Mouse (Mus musculus) sigmoid colon, adult 10 weeks (tissue): ENCODE measurements around the gene Loxl1. TPM values are rescaled to one million over a fixed set of nuclear protein-coding genes. Genes with fewer than 3 reads are reported as not detected.

Source experiments
- polyA plus RNA-seq: library from polyadenylated mRNA; stranded (reverse); fragments of 350-450 nt; fragmentation: Illumina TruSeq; extraction: RNeasy Lipid Tissue Mini Kit (QIAGEN cat#74804); gene quantifications from one replicate; pipeline ENCODE4 v1.2.3, GENCODE M21; 2014; ENCODE audit warnings: low read depth, low replicate concordance

Gene Loxl1
- 1.2 TPM for polyA plus RNA-seq

DNA sequence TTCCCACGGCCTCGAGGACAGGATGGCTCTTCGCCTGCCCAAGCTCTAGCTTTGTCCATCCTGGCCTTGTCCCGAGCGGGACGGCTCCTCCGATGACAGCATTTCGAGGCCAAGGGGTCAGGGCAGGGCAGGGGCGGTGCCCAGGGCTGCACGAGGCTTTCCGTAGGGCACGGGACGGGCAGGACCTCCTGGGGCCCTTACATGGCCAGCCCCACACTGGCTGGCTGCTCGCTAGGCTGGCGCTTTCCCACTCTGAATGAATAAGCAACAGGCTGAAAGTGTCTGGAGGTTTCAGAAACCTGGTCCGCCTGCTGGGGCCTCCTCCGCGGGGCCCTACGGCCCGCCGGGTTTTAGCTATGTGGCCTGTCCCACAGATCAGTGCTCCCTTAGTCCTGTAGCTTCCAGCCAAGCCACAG lies at the start of gene Loxl1:
Loxl1 (minus strand) TSS at position 243 of the 416 bp plus-strand sequence.

DNA sequence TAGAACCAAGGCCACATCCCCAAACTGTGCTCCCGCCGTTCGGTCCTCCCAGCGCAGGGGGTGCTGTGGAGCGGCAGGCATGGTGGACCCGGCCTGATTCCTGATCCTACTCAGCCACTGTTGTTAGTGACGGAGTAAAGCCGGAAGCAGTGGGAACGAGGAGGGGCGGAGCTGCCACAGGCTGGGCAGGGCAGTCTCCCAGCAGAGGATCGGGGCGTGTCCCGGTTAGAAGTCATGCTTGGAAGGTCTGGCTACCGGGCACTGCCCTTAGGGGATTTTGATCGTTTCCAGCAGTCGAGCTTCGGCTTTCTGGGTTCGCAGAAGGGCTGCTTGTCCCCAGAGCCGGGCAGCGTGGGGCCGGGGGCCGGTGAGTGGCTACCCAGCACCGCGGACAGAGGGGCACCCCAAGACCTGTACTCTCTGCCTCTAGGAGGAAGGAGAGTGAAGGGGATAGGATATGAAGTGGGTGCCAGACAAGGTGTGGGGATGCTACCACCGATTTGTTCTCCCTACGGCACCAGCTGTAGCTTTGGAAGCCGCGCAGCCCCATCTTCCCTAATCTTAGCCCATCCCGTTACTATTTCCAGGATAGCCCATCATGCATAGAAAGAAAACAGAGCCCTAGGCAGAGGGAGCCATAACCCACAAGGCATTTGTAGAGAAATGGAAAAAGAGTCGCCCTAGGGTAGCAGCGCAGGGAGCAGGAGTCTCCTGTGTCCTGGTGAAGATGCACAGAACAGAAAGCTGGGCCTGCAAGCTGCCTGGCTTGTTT lies 59.8 kb downstream of the Loxl1 start, which contains the start of gene Stoml1:
Stoml1 (plus strand) TSS at position 132 of the 772 bp plus-strand sequence.

DNA sequence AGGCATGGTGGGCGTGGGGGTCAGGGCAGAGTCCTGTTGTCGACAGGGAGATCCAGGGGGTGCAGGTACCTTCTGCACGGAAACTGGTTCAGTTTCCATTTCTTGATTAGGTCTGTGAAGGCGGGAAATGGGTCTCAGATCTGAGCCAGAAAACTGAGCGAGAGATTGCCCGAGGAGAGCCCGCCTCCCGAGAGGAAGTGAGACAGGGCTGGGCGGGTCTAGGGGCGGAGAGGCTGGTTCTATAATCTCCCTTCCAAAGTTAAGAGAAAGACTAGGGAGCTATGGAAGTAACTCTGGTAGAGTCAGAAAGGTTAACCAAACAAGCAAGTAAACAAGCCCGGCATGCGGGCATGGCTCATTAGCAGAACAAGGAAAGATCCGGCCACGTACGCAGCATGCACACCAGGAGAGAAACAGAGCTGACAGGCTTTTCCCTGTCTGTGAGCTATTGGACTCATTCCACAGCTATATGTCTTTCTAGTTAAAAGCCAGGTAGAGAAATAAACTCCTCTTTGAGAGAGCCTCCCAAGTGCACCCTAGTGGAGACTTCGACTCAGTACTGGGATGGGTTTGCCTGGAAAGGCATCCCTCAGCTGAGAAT lies 63.3 kb downstream of the Loxl1 start, which contains the start of gene Pml:
Pml (minus strand) TSS at position 195 of the 601 bp plus-strand sequence.

Other genes with a start within 250 kb of the Loxl1 start
- gene Stra6, start 249.4 kb downstream of the Loxl1 start, polyA plus RNA-seq: 0.25 TPM
- gene Ccdc33, start 194.4 kb downstream of the Loxl1 start, polyA plus RNA-seq: not detected
- gene Islr, start 108.9 kb downstream of the Loxl1 start, polyA plus RNA-seq: 2.7 TPM
- gene Islr2, start 108.9 kb downstream of the Loxl1 start, polyA plus RNA-seq: not detected
- gene Pml, start 63.4 kb downstream of the Loxl1 start, polyA plus RNA-seq: 4.8 TPM
- gene Stoml1, start 60.0 kb downstream of the Loxl1 start, polyA plus RNA-seq: 9.2 TPM
- not detected for gene Tbc1d21, start 57.3 kb upstream of the Loxl1 start, polyA plus RNA-seq
- not detected for gene Insyn1, start 175.4 kb upstream of the Loxl1 start, polyA plus RNA-seq
- gene Cd276, start 242.3 kb upstream of the Loxl1 start, polyA plus RNA-seq: 3.5 TPM